10 mouse cellular contexts compared by ENCODE assay signal in the genomic region with DNA sequence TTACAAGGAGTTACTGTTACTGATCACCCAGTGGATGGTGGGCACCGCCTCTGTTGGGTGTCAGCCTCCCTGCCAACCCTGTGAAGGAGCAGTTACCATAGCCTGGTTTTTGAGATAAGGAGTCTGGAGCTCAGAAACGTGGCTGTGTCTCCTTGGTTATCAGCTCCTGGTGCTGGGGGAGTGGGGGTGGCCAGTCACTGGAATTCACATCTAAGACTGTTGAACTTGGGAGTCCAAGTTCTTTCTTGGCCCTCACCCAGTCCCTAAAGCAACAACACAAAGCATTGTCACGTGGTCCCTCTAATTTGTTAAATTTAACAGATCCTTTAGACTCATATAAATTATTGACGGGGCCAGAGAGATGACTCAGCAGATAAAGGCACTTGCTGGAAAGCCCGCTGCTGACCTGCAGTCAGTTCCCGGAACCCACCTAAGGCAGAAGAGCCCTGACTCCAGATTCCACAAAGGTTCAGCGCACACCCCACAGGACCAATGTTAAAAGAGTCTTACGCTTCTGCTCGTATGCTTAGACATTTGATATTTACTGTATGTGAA.
A peak's percentile ranks its signal among the peaks of the same experiment; 100 is the strongest.
DNase-seq lines count a peak whose midpoint lies in the region; ATAC-seq and TF ChIP-seq lines count a peak whose summit lies in the region.
"Had no signal": no experiment of that assay in that cellular context is flagged by ENCODE, and none has a peak within 500 bp of the region (broad histone marks: within the 10 kb centered on the region; RNA-seq: fewer than 3 reads in every experiment).

No protein-coding gene starts in this region.

- no peaks in the 10 kb centered on the region; the same call in 1 of the 2 replicates for H3K36me3 ChIP-seq in ES-E14 (ENCODE audit: control insufficient read depth, insufficient read depth, low read length, poor library complexity, severe bottlenecking)
- H3K36me3 ChIP-seq in liver, embryonic 16.5 days (ENCODE audit: control insufficient read depth, insufficient read depth) = no peaks in the 10 kb centered on the region
- H3K36me3 ChIP-seq: hindbrain, embryonic 15.5 days had no signal

- H3K9ac ChIP-seq in ES-E14 (ENCODE audit: insufficient read depth, low read depth, low read length, poor library complexity, severe bottlenecking) = no peak overlapping the region
- peak overlapping the region; percentile 37 for H3K9ac ChIP-seq in liver, embryonic 16.5 days (ENCODE audit: low read depth, low read length)
- H3K9ac ChIP-seq: hindbrain, embryonic 15.5 days had no signal

- H3K4me1 ChIP-seq in ES-E14 (ENCODE audit: control insufficient read depth in 2 of 2, insufficient read depth in 2 of 2, low read length in 2 of 2, poor library complexity in 1 of 2) = peaks cover 19 to 21% of the 10 kb centered on the region in 2 experiments
- peaks cover 51% of the 10 kb centered on the region for H3K4me1 ChIP-seq in liver, embryonic 16.5 days (ENCODE audit: control insufficient read depth, low read depth, low read length)

- in situ Hi-C loops in ES-E14 (cut with MboI; ENCODE audit: low sequenced_read_pairs in 2 of 2, unreplicated experiment in 2 of 2) = no loop called here

- no peak overlapping the region for H3K4me3 ChIP-seq in gastrocnemius, adult 2 months
- H3K4me3 ChIP-seq in ES-E14 (ENCODE audit: insufficient read depth in 1 of 2, low read depth in 1 of 2, low read length in 2 of 2, poor library complexity in 1 of 2, severe bottlenecking in 1 of 2) = no peak overlapping the region
- H3K4me3 ChIP-seq in liver, embryonic 16.5 days (ENCODE audit: low read depth, low read length) = no peak overlapping the region
- H3K4me3 ChIP-seq: hindbrain, embryonic 15.5 days had no signal

- DNase-seq in gastrocnemius, adult 2 months = no peak
- DNase-seq in gastrocnemius, postnatal 14 days = no peak
- no peak for DNase-seq in ES-E14 (ENCODE audit: low read depth, low spot score)
- peak; percentile 60 to 79 for DNase-seq in kidney, adult 8-10 months
- DNase-seq in layer of hippocampus, adult 9-11 months = no peak
- DNase-seq in gastrocnemius, postnatal 25 days = no peak
- DNase-seq: left cerebral cortex, postnatal 4 days had no signal

- H3K27ac ChIP-seq in gastrocnemius, adult 2 months = 0 out of 2 replicates have a peak overlapping the region, but pooled peaks have one; percentile 31
- H3K27ac ChIP-seq in ES-E14 (ENCODE audit: insufficient read depth, low read depth, low read length, poor library complexity, severe bottlenecking) = no peak overlapping the region
- peak overlapping the region; percentile 90 for H3K27ac ChIP-seq in liver, embryonic 16.5 days (ENCODE audit: low read length)
- H3K27ac ChIP-seq: hindbrain, embryonic 15.5 days had no signal

- peak overlapping the region; percentile 38 for H3K4me2 ChIP-seq in liver, embryonic 16.5 days (ENCODE audit: low read depth, low read length)
- H3K4me2 ChIP-seq: hindbrain, embryonic 15.5 days had no signal

- ATAC-seq in liver, embryonic 16.5 days (ENCODE audit: low read depth) = peak; percentile 97
- no peak for ATAC-seq in CD4-positive, CD25-positive, alpha-beta regulatory T cell, adult 4 months

- 29% methylated on average over 9 of the region's 9 CpGs for WGBS in liver, embryonic 16.5 days (ENCODE audit: insufficient replicate concordance)

- no peak for TF ChIP-seq CTCF in gastrocnemius, adult 2 months (IDR thresholded peaks at IDR 0.05)

- H3K9me3 ChIP-seq in ES-E14 (ENCODE audit: control insufficient read depth, insufficient read depth, low read depth, low read length) = no peaks in the 10 kb centered on the region
- H3K9me3 ChIP-seq in liver, embryonic 16.5 days (replicated peaks; ENCODE audit: control insufficient read depth, low read length) = no peaks in the 10 kb centered on the region
- H3K9me3 ChIP-seq: hindbrain, embryonic 15.5 days had no signal

- H3K27me3 ChIP-seq in liver, embryonic 16.5 days (ENCODE audit: control insufficient read depth, insufficient read depth, low read depth, low read length) = no peaks in the 10 kb centered on the region
- H3K27me3 ChIP-seq: hindbrain, embryonic 15.5 days had no signal

- intact Hi-C loops in gastrocnemius, adult 2 months (cut with DNase I) = no loop called here
- intact Hi-C loops in gastrocnemius, postnatal 14 days (cut with DNase I; ENCODE audit: low total_unique reads) = no loop called here

TF ChIP-seq in ES-E14, 5 proteins besides CTCF, POLR2A, EP300 and RAD21:
- TF ChIP-seq CHD2 (IDR thresholded peaks at IDR 0.05; ENCODE audit: low read depth, low read length) = no peak
- TF ChIP-seq ZC3H11A (IDR thresholded peaks at IDR 0.05; ENCODE audit: borderline replicate concordance, low read depth, low read length) = no peak
- no peak for TF ChIP-seq ZNF384 (IDR thresholded peaks at IDR 0.05; ENCODE audit: low read depth, low read length)
- TF ChIP-seq HCFC1 (IDR thresholded peaks at IDR 0.05; ENCODE audit: borderline replicate concordance, insufficient read depth, low read length) = no peak
- peak; percentile 71 for TF ChIP-seq MAFK (IDR thresholded peaks at IDR 0.05; ENCODE audit: insufficient read depth, low read depth, low read length)

Comparison
In these comparisons a context has a peak if more than half of its experiments do, and no peak if none do; other contexts are left out.
1. DNase-seq: peak in kidney, adult 8-10 months (2 of 2); none in gastrocnemius, adult 2 months (single experiment), gastrocnemius, postnatal 14 days (single experiment), ES-E14 (single experiment), layer of hippocampus, adult 9-11 months (single experiment) and gastrocnemius, postnatal 25 days (single experiment).